Mouse (Mus musculus) limb, embryonic 10.5 days (tissue): Measurements from ENCODE around the gene Btbd11. TPM values are rescaled to one million over a fixed set of nuclear protein-coding genes. Genes with fewer than 3 reads are reported as not detected.
A peak's percentile ranks its signal among the peaks of the same experiment; 100 is the strongest.

Source experiments
- DNase-seq: peaks from one replicate; pipeline ENCODE4 v3.0.0-alpha.2; 2017; ENCODE audit warnings: low spot score
- H3K27ac ChIP-seq: fragments of 300-500 bp; sonication (generic); 2 replicates; pipeline ENCODE4 v1.5.1; 2016; ENCODE audit warnings: mild to moderate bottlenecking
- H3K27me3 ChIP-seq: fragments of 300-500 bp; sonication (generic); 2 replicates; pipeline ENCODE4 v1.6.1; 2016; ENCODE audit warnings: low read depth, mild to moderate bottlenecking; ENCODE audit not compliant: poor library complexity, severe bottlenecking
- H3K36me3 ChIP-seq: fragments of 300-500 bp; sonication (generic); 2 replicates; pipeline ENCODE4 v1.6.1; 2016; ENCODE audit warnings: mild to moderate bottlenecking, moderate library complexity
- H3K4me1 ChIP-seq: fragments of 300-500 bp; sonication (generic); 2 replicates; pipeline ENCODE4 v1.6.1; 2016
- H3K4me3 ChIP-seq: fragments of 300-500 bp; sonication (generic); 2 replicates; pipeline ENCODE4 v1.5.1; 2016; ENCODE audit warnings: mild to moderate bottlenecking, moderate library complexity
- H3K9me3 ChIP-seq: fragments of 300-500 bp; sonication (generic); replicated peaks from 2 replicates; pipeline ENCODE4 v1.6.1; 2016; ENCODE audit warnings: mild to moderate bottlenecking
- WGBS: fragments of 180-500 bp; shearing (Covaris S2); methylation state at CpG from one replicate; pipeline ENCODE4 v1.1.7; 2016; 5-methylcytosine and 5-hydroxymethylcytosine counted together
- polyA plus RNA-seq: library from polyadenylated mRNA; unstranded; fragments of >200 nt; fragmentation: Nextera tagmentation; extraction: Ambion mirVana; gene quantifications from 2 replicates; pipeline ENCODE4 v1.2.1, GENCODE M21; 2016

Btbd11 gene
- 7.1 and 7.4 TPM in 2 replicates for polyA plus RNA-seq

GRCm38 (mm10) chr10:85386605-85387218, at the start of gene Btbd11:
Gene Btbd11, plus strand, starts transcription at chr10:85386814.
- 0 out of 2 replicates have a peak, but pooled peaks cover 16% of the 10 kb centered on the region for H3K27me3 ChIP-seq
- no peaks in the 10 kb centered on the region for H3K36me3 ChIP-seq
- no peaks in the 10 kb centered on the region for H3K9me3 ChIP-seq
- peaks cover 37% of the 10 kb centered on the region for H3K4me1 ChIP-seq
- peak within 1 kb of the TSS; percentile 88 for H3K27ac ChIP-seq
- WGBS, result under 1% methylated on average over 46 of the region's 46 CpGs
- peak within 1 kb of the TSS; percentile 72 for H3K4me3 ChIP-seq
- DNase-seq, result peak; percentile 91

GRCm38 (mm10) chr10:85338733-85339132, 47.9 kb upstream of the Btbd11 start:
- no peaks in the 10 kb centered on the region for H3K4me1 ChIP-seq
- H3K36me3 ChIP-seq, result no peaks in the 10 kb centered on the region
- no peaks in the 10 kb centered on the region for H3K9me3 ChIP-seq
- H3K27me3 ChIP-seq, result no peaks in the 10 kb centered on the region
- H3K4me3 ChIP-seq, result no peak overlapping the region
- 85% methylated on average over 12 of the region's 12 CpGs for whole genome bisulfite sequencing
- H3K27ac ChIP-seq, result no peak overlapping the region
- DNase-seq, result no peak

GRCm38 (mm10) chr10:85341867-85342266, 44.7 kb upstream of the Btbd11 start:
- Histone ChIP-seq H3K4me1 (no peaks in the 10 kb centered on the region), H3K36me3 (no peaks in the 10 kb centered on the region), H3K27ac (no peak overlapping the region), H3K27me3 (no peaks in the 10 kb centered on the region), H3K4me3 (no peak overlapping the region), H3K9me3 (no peaks in the 10 kb centered on the region)
- WGBS, result 85% methylated on average over 1 of the region's 1 CpGs
- DNase-seq, result no peak

GRCm38 (mm10) chr10:85347171-85347570, 39.4 kb upstream of the Btbd11 start:
- Histone ChIP-seq H3K9me3 (no peaks in the 10 kb centered on the region), H3K4me1 (no peaks in the 10 kb centered on the region), H3K36me3 (no peaks in the 10 kb centered on the region), H3K27ac (no peak overlapping the region), H3K27me3 (no peaks in the 10 kb centered on the region), H3K4me3 (no peak overlapping the region)
- no peak for DNase-seq
- WGBS, result 90% methylated on average over 9 of the region's 9 CpGs

GRCm38 (mm10) chr10:85352505-85352904, 34.1 kb upstream of the Btbd11 start:
- no peak for DNase-seq
- H3K27me3 ChIP-seq, result no peaks in the 10 kb centered on the region
- no peaks in the 10 kb centered on the region for H3K9me3 ChIP-seq
- no peaks in the 10 kb centered on the region for H3K36me3 ChIP-seq
- no peak overlapping the region for H3K27ac ChIP-seq
- no peak overlapping the region for H3K4me3 ChIP-seq
- no peaks in the 10 kb centered on the region for H3K4me1 ChIP-seq
- WGBS, result 89% methylated on average over 2 of the region's 2 CpGs

GRCm38 (mm10) chr10:85354270-85354669, 32.3 kb upstream of the Btbd11 start:
- Histone ChIP-seq H3K4me1 (no peaks in the 10 kb centered on the region), H3K4me3 (no peak overlapping the region), H3K9me3 (no peaks in the 10 kb centered on the region), H3K36me3 (no peaks in the 10 kb centered on the region), H3K27me3 (no peaks in the 10 kb centered on the region), H3K27ac (no peak overlapping the region)
- WGBS, result 91% methylated on average over 1 of the region's 1 CpGs
- DNase-seq, result no peak

- DNase-seq, result no peak
- no peaks in the 10 kb centered on the region for H3K9me3 ChIP-seq
- no peaks in the 10 kb centered on the region for H3K36me3 ChIP-seq
- H3K4me3 ChIP-seq, result no peak overlapping the region
- 94% methylated on average over 3 of the region's 3 CpGs for WGBS
- no peaks in the 10 kb centered on the region for H3K27me3 ChIP-seq
- H3K27ac ChIP-seq, result no peak overlapping the region
- no peaks in the 10 kb centered on the region for H3K4me1 ChIP-seq
Measured at GRCm38 (mm10) chr10:85359501-85360066, 27.0 kb upstream of the Btbd11 start.

GRCm38 (mm10) chr10:85362766-85363442, 23.7 kb upstream of the Btbd11 start:
- Histone ChIP-seq H3K27ac (no peak overlapping the region), H3K4me3 (no peak overlapping the region), H3K4me1 (no peaks in the 10 kb centered on the region), H3K36me3 (no peaks in the 10 kb centered on the region), H3K9me3 (no peaks in the 10 kb centered on the region), H3K27me3 (no peaks in the 10 kb centered on the region)
- 83% methylated on average over 9 of the region's 9 CpGs for WGBS
- no peak for DNase-seq

GRCm38 (mm10) chr10:85366876-85367275, 19.7 kb upstream of the Btbd11 start:
- H3K9me3 ChIP-seq, result no peaks in the 10 kb centered on the region
- H3K27ac ChIP-seq, result no peak overlapping the region
- 85% methylated on average over 10 of the region's 10 CpGs for WGBS
- DNase-seq, result no peak
- no peak overlapping the region for H3K4me3 ChIP-seq
- H3K4me1 ChIP-seq, result no peaks in the 10 kb centered on the region
- H3K27me3 ChIP-seq, result no peaks in the 10 kb centered on the region
- no peaks in the 10 kb centered on the region for H3K36me3 ChIP-seq

- Histone ChIP-seq H3K4me3 (no peak overlapping the region), H3K36me3 (no peaks in the 10 kb centered on the region), H3K27me3 (no peaks in the 10 kb centered on the region), H3K9me3 (no peaks in the 10 kb centered on the region), H3K27ac (no peak overlapping the region), H3K4me1 (no peaks in the 10 kb centered on the region)
- WGBS, result 84% methylated on average over 2 of the region's 2 CpGs
- DNase-seq, result no peak
Measured at GRCm38 (mm10) chr10:85371309-85371708, 15.3 kb upstream of the Btbd11 start.

- WGBS, result 78% methylated on average over 4 of the region's 4 CpGs
- H3K36me3 ChIP-seq, result no peaks in the 10 kb centered on the region
- H3K4me1 ChIP-seq, result no peaks in the 10 kb centered on the region
- no peaks in the 10 kb centered on the region for H3K9me3 ChIP-seq
- H3K27ac ChIP-seq, result no peak overlapping the region
- DNase-seq, result no peak
- no peak overlapping the region for H3K4me3 ChIP-seq
- H3K27me3 ChIP-seq, result no peaks in the 10 kb centered on the region
Measured at GRCm38 (mm10) chr10:85372108-85372507, 14.5 kb upstream of the Btbd11 start.

- H3K27ac ChIP-seq, result no peak overlapping the region
- H3K27me3 ChIP-seq, result no peaks in the 10 kb centered on the region
- WGBS, result 13% methylated on average over 8 of the region's 8 CpGs
- no peak overlapping the region for H3K4me3 ChIP-seq
- DNase-seq, result no peak
- H3K36me3 ChIP-seq, result no peaks in the 10 kb centered on the region
- peaks cover 6% of the 10 kb centered on the region for H3K4me1 ChIP-seq
- H3K9me3 ChIP-seq, result no peaks in the 10 kb centered on the region
Measured at GRCm38 (mm10) chr10:85378972-85379371, 7.6 kb upstream of the Btbd11 start.

GRCm38 (mm10) chr10:85382981-85383380, 3.6 kb upstream of the Btbd11 start:
- peaks cover 19% of the 10 kb centered on the region for H3K4me1 ChIP-seq
- no peak overlapping the region for H3K27ac ChIP-seq
- no peaks in the 10 kb centered on the region for H3K9me3 ChIP-seq
- H3K4me3 ChIP-seq, result no peak overlapping the region
- WGBS, result 88% methylated on average over 7 of the region's 7 CpGs
- H3K36me3 ChIP-seq, result no peaks in the 10 kb centered on the region
- 0 out of 2 replicates have a peak, but pooled peaks cover 2% of the 10 kb centered on the region for H3K27me3 ChIP-seq
- DNase-seq, result no peak
